Mouse (Mus musculus) G1E (cell line): ENCODE data around the gene Unc45a. TPM values are rescaled to one million over a fixed set of nuclear protein-coding genes. Genes with fewer than 3 reads are reported as not detected.
A peak's percentile ranks its signal among the peaks of the same experiment; 100 is the strongest.

Source experiments
- ATAC-seq: 2 replicates; pipeline ENCODE4 v1.8.0; 2016; ENCODE audit warnings: mild to moderate bottlenecking; ENCODE audit not compliant: insufficient number of reproducible peaks, poor library complexity, low FRiP score, severe bottlenecking; ENCODE audit errors: extremely low read depth
- DNase-seq: peaks from one replicate; pipeline ENCODE4 v3.0.0; 2012; ENCODE audit warnings: low spot score
- H3K27me3 ChIP-seq: 2 replicates; pipeline ENCODE4 v1.6.1; 2012; ENCODE audit warnings: mild to moderate bottlenecking, low read length, inconsistent platforms; ENCODE audit not compliant: insufficient read depth
- H3K36me3 ChIP-seq: replicated peaks from 2 replicates; pipeline ENCODE3; 2012; ENCODE audit warnings: mild to moderate bottlenecking, inconsistent platforms
- H3K4me1 ChIP-seq: 2 replicates; pipeline ENCODE4 v1.6.1; 2012; ENCODE audit warnings: low read depth, low read length, inconsistent platforms, mixed read lengths; ENCODE audit not compliant: insufficient read depth
- H3K4me3 ChIP-seq: 2 replicates; pipeline ENCODE4 v1.5.1; 2012; ENCODE audit warnings: low read depth, mild to moderate bottlenecking, inconsistent platforms, low read length, moderate library complexity, mixed read lengths
- H3K9me3 ChIP-seq: replicated peaks from 2 replicates; pipeline ENCODE4 v1.6.1; 2012; ENCODE audit warnings: inconsistent platforms
- CTCF ChIP-seq: IDR thresholded peaks from 2 replicates; pipeline ENCODE4 v1.5.1; 2012; ENCODE audit warnings: low read depth, low read length, inconsistent platforms, mixed read lengths
- GATA1 ChIP-seq: IDR thresholded peaks from 2 replicates; pipeline ENCODE4 v1.6.1; 2012; ENCODE audit warnings: borderline replicate concordance, low read length, inconsistent platforms, mixed read lengths
- GATA2 ChIP-seq: IDR thresholded peaks from 2 replicates; pipeline ENCODE4 v1.6.1; 2012; ENCODE audit warnings: low read depth, low read length, inconsistent platforms, borderline replicate concordance
- POLR2AphosphoS5 ChIP-seq: IDR thresholded peaks from 2 replicates; pipeline ENCODE4 v1.6.1; 2012; ENCODE audit warnings: low read depth, low read length, inconsistent platforms; ENCODE audit not compliant: insufficient replicate concordance
- TAL1 ChIP-seq: conservative IDR thresholded peaks from 2 replicates; pipeline ENCODE4 v1.6.1; 2012; ENCODE audit warnings: low read depth, low read length, inconsistent platforms, mixed read lengths
- polyA plus RNA-seq: library from polyadenylated mRNA; stranded (reverse); fragments of >175 nt; gene quantifications from 2 replicates; pipeline ENCODE4 v1.2.3, GENCODE M21; 2012
- total RNA-seq, 2 experiments: library from RNA; stranded (forward) in 1 of 2; stranded (reverse) in 1 of 2; fragments of 200-1000 nt in 1 of 2; fragments of >200 nt in 1 of 2; fragmentation: Nextera tagmentation in 1 of 2; gene quantifications; 2 replicates each; pipeline ENCODE4 v1.2.3; 2014 to 2017

The Unc45a gene
- total and polyA plus RNA-seq, 3 experiments = 19.9 to 37.4 (median 27.1) TPM

GRCm38 (mm10) chr7:80379531-80379930 lies 38.7 kb upstream of the Unc45a start:
- Histone ChIP-seq H3K27me3 (peaks cover 41% of the 10 kb centered on the region), H3K4me1 (peaks cover 54% of the 10 kb centered on the region), H3K4me3 (no peak overlapping the region), H3K36me3 (peaks cover 3% of the 10 kb centered on the region), H3K9me3 (no peaks in the 10 kb centered on the region)
- no peak for TF ChIP-seq GATA1
- TF ChIP-seq TAL1 = no peak
- TF ChIP-seq GATA2 = no peak
- TF ChIP-seq CTCF = peak; percentile 28; the same call in 1 of the 2 replicates
- no peak for TF ChIP-seq POLR2AphosphoS5
- ATAC-seq (no peak), DNase-seq (no peak)

DNA sequence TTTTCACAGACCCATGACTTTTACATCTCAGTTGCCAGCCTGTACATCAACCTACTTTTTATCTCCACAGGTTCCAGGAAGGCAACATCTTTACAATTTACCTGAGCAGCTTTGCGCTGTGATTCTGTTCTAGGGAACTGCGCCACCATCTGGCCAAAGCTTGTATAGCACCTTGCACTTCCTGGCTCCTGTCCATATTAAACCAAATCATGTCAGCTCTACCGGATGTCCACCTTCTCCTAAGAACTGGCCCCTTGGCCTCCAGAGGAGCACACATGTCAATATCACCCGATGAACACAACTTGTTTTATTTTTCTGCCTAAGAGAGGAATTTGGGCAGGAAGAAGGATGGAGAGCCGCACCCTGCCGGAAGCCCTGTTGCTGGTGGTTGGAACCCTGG lies 36.7 kb upstream of the Unc45a start:
- peaks cover 25% of the 10 kb centered on the region for H3K27me3 ChIP-seq
- ATAC-seq (no peak), DNase-seq (no peak)
- H3K9me3 ChIP-seq = no peaks in the 10 kb centered on the region
- H3K36me3 ChIP-seq = no peaks in the 10 kb centered on the region
- no peak overlapping the region for H3K4me3 ChIP-seq
- peaks cover 63% of the 10 kb centered on the region for H3K4me1 ChIP-seq
- TF ChIP-seq GATA1 (no peak), CTCF (peak; percentile 97)

DNA sequence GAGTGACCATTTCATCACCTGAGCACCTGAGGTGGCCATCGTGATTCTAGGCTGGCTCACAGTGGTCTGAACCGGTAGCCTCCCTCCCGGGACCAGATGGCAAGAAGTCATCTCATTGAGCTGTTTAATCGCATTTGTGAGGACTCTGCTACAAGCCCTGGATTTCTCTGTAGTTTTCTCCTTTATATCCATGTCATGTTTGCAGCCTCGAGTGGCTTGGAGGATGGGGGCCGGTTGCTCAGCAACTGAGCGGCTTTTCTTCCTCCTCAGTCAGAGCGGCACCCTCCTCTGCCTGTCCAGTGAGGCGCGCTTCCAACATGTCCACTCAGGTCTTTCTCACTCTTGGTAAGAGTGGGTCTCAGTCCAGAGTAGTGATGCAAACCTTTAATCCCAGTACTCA lies 35.4 kb upstream of the Unc45a start:
- no peaks in the 10 kb centered on the region for H3K36me3 ChIP-seq
- no peak for TF ChIP-seq POLR2AphosphoS5
- no peak for TF ChIP-seq GATA2
- no peak for TF ChIP-seq GATA1
- no peak for TF ChIP-seq CTCF
- TF ChIP-seq TAL1 = no peak
- no peak for ATAC-seq

GRCm38 (mm10) chr7:80375376-80376039 lies 34.7 kb upstream of the Unc45a start:
- Histone ChIP-seq H3K27me3 (peaks cover 6% of the 10 kb centered on the region; the same call in 1 of the 2 replicates), H3K4me3 (peak overlapping the region; percentile 28; the same call in 1 of the 2 replicates), H3K36me3 (no peaks in the 10 kb centered on the region), H3K4me1 (peaks cover 80% of the 10 kb centered on the region), H3K9me3 (no peaks in the 10 kb centered on the region)
- ATAC-seq (peak; percentile 86), DNase-seq (peak; percentile 86)
- no peak for TF ChIP-seq POLR2AphosphoS5

More for the DNA sequence above, 35.4 kb upstream of the Unc45a start:
- Histone ChIP-seq H3K4me3 (no peak overlapping the region), H3K27me3 (peaks cover 13% of the 10 kb centered on the region; the same call in 1 of the 2 replicates), H3K9me3 (no peaks in the 10 kb centered on the region), H3K4me1 (peaks cover 75% of the 10 kb centered on the region)
- no peak for DNase-seq

DNA sequence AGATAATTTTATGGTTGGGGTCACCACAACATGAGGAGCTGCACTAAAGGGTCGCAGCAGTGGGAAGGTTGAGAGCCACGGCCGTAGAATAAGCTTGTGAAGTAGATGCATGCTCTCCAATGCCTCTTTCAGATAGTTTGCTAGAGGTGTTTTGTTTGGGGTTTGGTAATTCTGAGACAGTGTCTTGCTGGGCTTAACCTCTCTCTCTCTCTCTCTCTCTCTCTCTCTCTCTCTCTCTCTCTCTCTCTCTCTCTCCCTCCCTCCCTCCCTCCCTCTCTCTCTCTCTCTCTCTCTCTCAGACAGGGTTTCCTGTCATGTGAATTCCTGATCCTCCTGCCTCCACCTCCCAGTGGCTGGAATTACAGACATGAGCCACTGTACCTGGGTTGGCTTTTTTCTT lies 33.9 kb upstream of the Unc45a start:
- TF ChIP-seq POLR2AphosphoS5 (no peak), GATA1 (no peak), CTCF (no peak), GATA2 (no peak), TAL1 (no peak)
- no peaks in the 10 kb centered on the region for H3K9me3 ChIP-seq
- H3K27me3 ChIP-seq = peaks cover 5% of the 10 kb centered on the region; the same call in 1 of the 2 replicates
- ATAC-seq (no peak), DNase-seq (no peak)
- H3K4me3 ChIP-seq = peak overlapping the region; percentile 28; the same call in 1 of the 2 replicates
- H3K4me1 ChIP-seq = peaks cover 83% of the 10 kb centered on the region
- H3K36me3 ChIP-seq = peaks cover under 1% of the 10 kb centered on the region

- peaks cover 5% of the 10 kb centered on the region for H3K36me3 ChIP-seq
- ATAC-seq (no peak), DNase-seq (no peak)
- H3K4me1 ChIP-seq = peaks cover 84% of the 10 kb centered on the region
- no peaks in the 10 kb centered on the region for H3K9me3 ChIP-seq
- H3K4me3 ChIP-seq = no peak overlapping the region; the same call in 1 of the 2 replicates
- peaks cover 2% of the 10 kb centered on the region; the same call in 1 of the 2 replicates for H3K27me3 ChIP-seq
- TF ChIP-seq CTCF (no peak), GATA2 (no peak), TAL1 (no peak), GATA1 (no peak), POLR2AphosphoS5 (no peak)
Measured at GRCm38 (mm10) chr7:80374280-80374679, 33.5 kb upstream of the Unc45a start.

GRCm38 (mm10) chr7:80373850-80374249 lies 33.0 kb upstream of the Unc45a start:
- no peaks in the 10 kb centered on the region for H3K9me3 ChIP-seq
- no peak overlapping the region for H3K4me3 ChIP-seq
- H3K4me1 ChIP-seq = peaks cover 88% of the 10 kb centered on the region
- peaks cover 10% of the 10 kb centered on the region for H3K36me3 ChIP-seq
- H3K27me3 ChIP-seq = peaks cover 2% of the 10 kb centered on the region; the same call in 1 of the 2 replicates
- TF ChIP-seq POLR2AphosphoS5 (no peak), CTCF (no peak), TAL1 (no peak), GATA2 (no peak), GATA1 (no peak)
- ATAC-seq = no peak
- no peak for DNase-seq
